Mouse (Mus musculus) kidney, embryonic 16.5 days (tissue): Measurements from ENCODE around the gene Foxj3. TPM values are rescaled to one million over a fixed set of nuclear protein-coding genes. Genes with fewer than 3 reads are reported as not detected.

Experiments
- ATAC-seq: fragments of 200-750 bp; cut with Nextera tagmentation; 2 replicates; pipeline ENCODE4 v1.8.0; 2017; ENCODE audit warnings: moderate TSS enrichment; ENCODE audit not compliant: low FRiP score, low TSS enrichment
- H3K27ac ChIP-seq: fragments of 300-500 bp; sonication (generic); 2 replicates; pipeline ENCODE4 v1.5.1; 2014; ENCODE audit warnings: low read length
- H3K27me3 ChIP-seq: fragments of 300-500 bp; sonication (generic); 2 replicates; pipeline ENCODE4 v1.6.1; 2014; ENCODE audit warnings: low read length, control low read depth, mixed read lengths; ENCODE audit not compliant: insufficient read depth
- H3K36me3 ChIP-seq: fragments of 300-500 bp; sonication (generic); 2 replicates; pipeline ENCODE4 v1.6.1; 2014; ENCODE audit warnings: low read length, control low read depth, mixed read lengths; ENCODE audit not compliant: insufficient read depth
- H3K4me1 ChIP-seq: fragments of 300-500 bp; sonication (generic); 2 replicates; pipeline ENCODE4 v1.6.1; 2014; ENCODE audit warnings: low read length, control low read depth, mixed read lengths; ENCODE audit not compliant: insufficient read depth
- H3K4me2 ChIP-seq: fragments of 300-500 bp; sonication (generic); replicated peaks from 2 replicates; pipeline ENCODE4 v1.6.1; 2014; ENCODE audit warnings: low read depth, low read length
- H3K4me3 ChIP-seq: fragments of 300-500 bp; sonication (generic); 2 replicates; pipeline ENCODE4 v1.5.1; 2014; ENCODE audit warnings: mild to moderate bottlenecking, low read length
- H3K9ac ChIP-seq: fragments of 300-500 bp; sonication (generic); replicated peaks from 2 replicates; pipeline ENCODE4 v1.6.1; 2014; ENCODE audit warnings: low read length
- H3K9me3 ChIP-seq: fragments of 300-500 bp; sonication (generic); 2 replicates; pipeline ENCODE4 v1.6.1; 2016; ENCODE audit warnings: low read length, control low read depth
- WGBS: fragments of 180-500 bp; shearing (Covaris S2); extraction: QIAGEN DNeasy Blood & Tissue Kit; methylation state at CpG from one replicate; pipeline ENCODE4 v1.1.7; 2014; 5-methylcytosine and 5-hydroxymethylcytosine counted together
- polyA plus RNA-seq: library from polyadenylated mRNA; unstranded; fragments of >200 nt; fragmentation: Nextera tagmentation; extraction: Ambion mirVana; gene quantifications from 2 replicates; pipeline ENCODE4 v1.2.1, GENCODE M21; 2015

The Foxj3 gene
- polyA plus RNA-seq, 1 experiment from 2014 or later: 25.4 TPM

GRCm38 (mm10) chr4:119563136-119563535 lies 26.3 kb downstream of the Foxj3 start:
- H3K27ac ChIP-seq: no peak overlapping the region
- H3K4me3 ChIP-seq: no peak overlapping the region
- no peak for ATAC-seq
- no peaks in the 10 kb centered on the region for H3K4me1 ChIP-seq
- H3K4me2 ChIP-seq: no peak overlapping the region
- peaks cover 14% of the 10 kb centered on the region for H3K36me3 ChIP-seq
- H3K9me3 ChIP-seq: peaks cover 8% of the 10 kb centered on the region
- H3K9ac ChIP-seq: no peak overlapping the region
- no peaks in the 10 kb centered on the region for H3K27me3 ChIP-seq

- H3K4me2 ChIP-seq: no peak overlapping the region
- no peak overlapping the region for H3K27ac ChIP-seq
- peaks cover 14% of the 10 kb centered on the region for H3K36me3 ChIP-seq
- H3K4me3 ChIP-seq: no peak overlapping the region
- 77% methylated on average over 4 of the region's 4 CpGs for WGBS
- H3K4me1 ChIP-seq: no peaks in the 10 kb centered on the region
- H3K27me3 ChIP-seq: no peaks in the 10 kb centered on the region
- no peak overlapping the region for H3K9ac ChIP-seq
- no peak for ATAC-seq
- H3K9me3 ChIP-seq: peaks cover 8% of the 10 kb centered on the region
These were observed 29.6 kb downstream of the Foxj3 start for GRCm38 (mm10) chr4:119566322-119566835.

DNA sequence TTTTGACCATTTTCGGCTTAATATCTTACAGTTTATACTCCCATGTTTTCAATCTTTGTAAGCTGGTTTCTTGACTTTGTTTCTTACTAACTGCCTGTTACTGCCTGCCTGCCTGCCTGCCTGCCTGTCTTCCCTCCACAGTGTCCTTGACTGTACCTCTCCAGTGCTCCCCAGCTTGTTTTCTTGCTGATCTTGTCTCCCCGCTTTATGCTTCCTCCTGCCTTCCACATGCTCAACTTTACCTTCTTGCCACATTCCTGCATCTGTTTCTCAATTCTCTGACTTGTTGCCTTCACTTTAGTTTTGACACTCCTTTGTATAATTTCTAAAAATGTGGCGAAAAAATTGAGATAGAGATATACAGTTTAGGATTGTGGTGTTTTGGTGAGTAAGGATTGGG lies 35.9 kb downstream of the Foxj3 start:
- no peak overlapping the region for H3K9ac ChIP-seq
- no peak overlapping the region for H3K4me3 ChIP-seq
- H3K27me3 ChIP-seq: no peaks in the 10 kb centered on the region
- no peak for ATAC-seq
- H3K4me1 ChIP-seq: no peaks in the 10 kb centered on the region
- no peak overlapping the region for H3K4me2 ChIP-seq
- no peak overlapping the region for H3K27ac ChIP-seq
- 89% methylated on average over 3 of the region's 3 CpGs for WGBS
- no peaks in the 10 kb centered on the region for H3K9me3 ChIP-seq
- peaks cover 9% of the 10 kb centered on the region; the same call in 1 of the 2 replicates for H3K36me3 ChIP-seq

- WGBS: 78% methylated on average over 2 of the region's 2 CpGs
- Histone ChIP-seq H3K36me3 (peaks cover 9% of the 10 kb centered on the region; the same call in 1 of the 2 replicates), H3K9ac (no peak overlapping the region), H3K27ac (no peak overlapping the region), H3K9me3 (no peaks in the 10 kb centered on the region; the same call in 1 of the 2 replicates), H3K4me2 (no peak overlapping the region), H3K27me3 (no peaks in the 10 kb centered on the region), H3K4me1 (no peaks in the 10 kb centered on the region), H3K4me3 (no peak overlapping the region)
- no peak for ATAC-seq
These were observed 37.7 kb downstream of the Foxj3 start for GRCm38 (mm10) chr4:119574504-119574903.

GRCm38 (mm10) chr4:119575459-119575858 lies 38.7 kb downstream of the Foxj3 start:
- Histone ChIP-seq H3K4me1 (no peaks in the 10 kb centered on the region), H3K9ac (no peak overlapping the region), H3K36me3 (peaks cover 9% of the 10 kb centered on the region; the same call in 1 of the 2 replicates), H3K4me3 (no peak overlapping the region), H3K27ac (no peak overlapping the region), H3K27me3 (no peaks in the 10 kb centered on the region), H3K4me2 (no peak overlapping the region), H3K9me3 (no peaks in the 10 kb centered on the region; the same call in 1 of the 2 replicates)
- ATAC-seq: no peak
- WGBS: 90% methylated on average over 3 of the region's 3 CpGs

DNA sequence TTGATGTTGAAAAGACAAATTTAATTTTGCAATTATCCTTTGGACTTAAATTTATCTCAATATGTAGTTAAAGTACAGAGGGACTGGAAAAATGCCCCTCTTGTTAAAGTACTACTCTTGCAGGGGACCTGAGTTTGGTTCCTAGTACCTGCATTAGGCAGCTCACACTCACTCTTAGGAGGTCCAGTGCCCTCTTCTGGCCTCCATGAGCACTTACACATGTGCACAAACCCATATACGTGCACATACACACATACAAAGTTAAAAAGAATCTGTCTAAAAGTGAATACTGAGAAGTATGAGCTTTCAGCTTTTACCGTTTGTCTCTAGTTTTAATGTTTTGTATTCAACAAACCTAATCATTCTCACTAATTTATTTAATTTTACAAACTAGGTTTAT lies 51.2 kb downstream of the Foxj3 start:
- peaks cover 27% of the 10 kb centered on the region for H3K36me3 ChIP-seq
- no peak for ATAC-seq
- H3K9ac ChIP-seq: no peak overlapping the region
- H3K4me2 ChIP-seq: no peak overlapping the region
- no peak overlapping the region for H3K4me3 ChIP-seq
- no peak overlapping the region for H3K27ac ChIP-seq
- WGBS: 93% methylated on average over 2 of the region's 2 CpGs
- H3K27me3 ChIP-seq: no peaks in the 10 kb centered on the region
- H3K4me1 ChIP-seq: no peaks in the 10 kb centered on the region
- no peaks in the 10 kb centered on the region for H3K9me3 ChIP-seq

GRCm38 (mm10) chr4:119589423-119589822 lies 52.6 kb downstream of the Foxj3 start:
- 70% methylated on average over 2 of the region's 2 CpGs for WGBS
- no peak for ATAC-seq

GRCm38 (mm10) chr4:119590027-119590426 lies 53.2 kb downstream of the Foxj3 start:
- Histone ChIP-seq H3K27ac (no peak overlapping the region), H3K4me3 (no peak overlapping the region), H3K36me3 (peaks cover 27% of the 10 kb centered on the region), H3K27me3 (no peaks in the 10 kb centered on the region), H3K4me2 (no peak overlapping the region), H3K4me1 (no peaks in the 10 kb centered on the region), H3K9me3 (no peaks in the 10 kb centered on the region), H3K9ac (no peak overlapping the region)
- ATAC-seq: no peak
- WGBS: 82% methylated on average over 1 of the region's 1 CpGs

More at GRCm38 (mm10) chr4:119589423-119589822, 52.6 kb downstream of the Foxj3 start:
- no peaks in the 10 kb centered on the region for H3K4me1 ChIP-seq
- no peaks in the 10 kb centered on the region for H3K27me3 ChIP-seq
- peaks cover 27% of the 10 kb centered on the region for H3K36me3 ChIP-seq
- H3K4me3 ChIP-seq: no peak overlapping the region
- H3K9me3 ChIP-seq: no peaks in the 10 kb centered on the region
- no peak overlapping the region for H3K9ac ChIP-seq
- no peak overlapping the region for H3K27ac ChIP-seq
- H3K4me2 ChIP-seq: no peak overlapping the region

DNA sequence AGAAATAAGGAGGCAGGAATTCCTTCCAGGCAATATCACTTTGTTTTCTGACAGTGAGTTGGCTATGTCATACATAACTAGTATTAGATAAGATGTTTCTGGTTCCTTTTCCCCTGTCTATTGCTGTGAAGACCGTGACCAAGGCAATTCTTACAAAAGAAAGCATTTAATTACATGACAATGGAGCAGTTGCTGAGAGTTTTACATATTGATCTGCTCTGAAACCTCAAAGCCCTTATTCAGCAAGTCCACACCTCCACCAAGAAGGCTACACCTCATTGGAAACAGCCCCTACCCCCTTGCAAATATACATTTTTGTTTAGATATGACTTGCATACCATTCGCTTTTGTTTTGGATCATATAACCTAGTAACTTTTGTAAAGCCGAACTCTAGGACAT lies 55.7 kb downstream of the Foxj3 start:
- WGBS: 76% methylated on average over 3 of the region's 3 CpGs

GRCm38 (mm10) chr4:119594331-119594730 lies 57.5 kb downstream of the Foxj3 start:
- Histone ChIP-seq H3K27ac (no peak overlapping the region), H3K4me1 (no peaks in the 10 kb centered on the region), H3K9me3 (no peaks in the 10 kb centered on the region), H3K27me3 (no peaks in the 10 kb centered on the region), H3K4me2 (no peak overlapping the region), H3K36me3 (no peaks in the 10 kb centered on the region), H3K4me3 (no peak overlapping the region), H3K9ac (no peak overlapping the region)
- no peak for ATAC-seq
- WGBS: 90% methylated on average over 12 of the region's 14 CpGs

More for the DNA sequence above, 55.7 kb downstream of the Foxj3 start:
- H3K4me1 ChIP-seq: no peaks in the 10 kb centered on the region
- ATAC-seq: no peak
- no peak overlapping the region for H3K27ac ChIP-seq
- no peaks in the 10 kb centered on the region for H3K27me3 ChIP-seq
- H3K9ac ChIP-seq: no peak overlapping the region
- H3K36me3 ChIP-seq: peaks cover 9% of the 10 kb centered on the region; the same call in 1 of the 2 replicates
- no peak overlapping the region for H3K4me3 ChIP-seq
- no peak overlapping the region for H3K4me2 ChIP-seq
- H3K9me3 ChIP-seq: no peaks in the 10 kb centered on the region
